Mouse (Mus musculus): ENCODE measurements around the gene Rpl11. TPM values are rescaled to one million over a fixed set of nuclear protein-coding genes. Genes with fewer than 3 reads are reported as not detected.
A peak's percentile ranks its signal among the peaks of the same experiment; 100 is the strongest.

Rpl11 gene
- polyA plus RNA-seq, 1 experiment: 466 TPM

- no peaks in the 10 kb centered on the region for H3K27me3 ChIP-seq (ENCODE audit: control insufficient read depth, insufficient read depth, low read length)
- 6% methylated on average over 8 of the region's 8 CpGs for WGBS
- peak overlapping the region; percentile 41 for H3K27ac ChIP-seq (ENCODE audit: control insufficient read depth, insufficient read depth, low read length)
- TF ChIP-seq POLR2A (IDR thresholded peaks at IDR 0.05; ENCODE audit: control insufficient read depth, extremely low read depth, insufficient read depth, low read length, poor library complexity): no peak
- H3K4me1 ChIP-seq (replicated peaks; ENCODE audit: control insufficient read depth, insufficient read depth, low read length): peaks cover 31% of the 10 kb centered on the region
- H3K4me3 ChIP-seq (ENCODE audit: control insufficient read depth, insufficient read depth, low read length): no peak overlapping the region
- no peaks in the 10 kb centered on the region for H3K36me3 ChIP-seq (ENCODE audit: control insufficient read depth, insufficient read depth, low read length)
- DNase-seq: no peak
Observed at GRCm38 (mm10) chr4:136030968-136031909, 22.0 kb downstream of the Rpl11 start.

GRCm38 (mm10) chr4:136028689-136029088 lies 24.5 kb downstream of the Rpl11 start:
- H3K27ac ChIP-seq (ENCODE audit: control insufficient read depth, insufficient read depth, low read length): peak overlapping the region; percentile 87
- 17% methylated on average over 5 of the region's 5 CpGs for WGBS
- H3K36me3 ChIP-seq (ENCODE audit: control insufficient read depth, insufficient read depth, low read length): no peaks in the 10 kb centered on the region
- no peak for TF ChIP-seq CTCF (IDR thresholded peaks at IDR 0.05; ENCODE audit: borderline replicate concordance, control insufficient read depth, extremely low read depth, insufficient read depth, low read length, poor library complexity)
- TF ChIP-seq POLR2A (IDR thresholded peaks at IDR 0.05; ENCODE audit: control insufficient read depth, extremely low read depth, insufficient read depth, low read length, poor library complexity): no peak
- peaks cover 31% of the 10 kb centered on the region for H3K4me1 ChIP-seq (replicated peaks; ENCODE audit: control insufficient read depth, insufficient read depth, low read length)
- no peak overlapping the region for H3K4me3 ChIP-seq (ENCODE audit: control insufficient read depth, insufficient read depth, low read length)
- DNase-seq: no peak
- no peaks in the 10 kb centered on the region for H3K27me3 ChIP-seq (ENCODE audit: control insufficient read depth, insufficient read depth, low read length)

- peak; percentile 40 for DNase-seq
- WGBS: 5% methylated on average over 19 of the region's 19 CpGs
- Histone ChIP-seq H3K4me1 (replicated peaks; ENCODE audit: control insufficient read depth, insufficient read depth, low read length) (peaks cover 31% of the 10 kb centered on the region), H3K36me3 (ENCODE audit: control insufficient read depth, insufficient read depth, low read length) (no peaks in the 10 kb centered on the region), H3K27me3 (ENCODE audit: control insufficient read depth, insufficient read depth, low read length) (no peaks in the 10 kb centered on the region), H3K27ac (ENCODE audit: control insufficient read depth, insufficient read depth, low read length) (peak overlapping the region; percentile 87), H3K4me3 (ENCODE audit: control insufficient read depth, insufficient read depth, low read length) (peak overlapping the region; percentile 58)
- TF ChIP-seq CTCF (IDR thresholded peaks at IDR 0.05; ENCODE audit: borderline replicate concordance, control insufficient read depth, extremely low read depth, insufficient read depth, low read length, poor library complexity) (no peak), POLR2A (IDR thresholded peaks at IDR 0.05; ENCODE audit: control insufficient read depth, extremely low read depth, insufficient read depth, low read length, poor library complexity) (no peak)
Observed at GRCm38 (mm10) chr4:136028132-136028564, 25.1 kb downstream of the Rpl11 start.

- Histone ChIP-seq H3K36me3 (ENCODE audit: control insufficient read depth, insufficient read depth, low read length) (no peaks in the 10 kb centered on the region), H3K27ac (ENCODE audit: control insufficient read depth, insufficient read depth, low read length) (peak overlapping the region; percentile 87), H3K4me3 (ENCODE audit: control insufficient read depth, insufficient read depth, low read length) (peak overlapping the region; percentile 58; the same call in 1 of the 2 replicates), H3K4me1 (replicated peaks; ENCODE audit: control insufficient read depth, insufficient read depth, low read length) (peaks cover 31% of the 10 kb centered on the region), H3K27me3 (ENCODE audit: control insufficient read depth, insufficient read depth, low read length) (no peaks in the 10 kb centered on the region)
- no peak for DNase-seq
- WGBS: 68% methylated on average over 8 of the region's 8 CpGs
- TF ChIP-seq POLR2A (IDR thresholded peaks at IDR 0.05; ENCODE audit: control insufficient read depth, extremely low read depth, insufficient read depth, low read length, poor library complexity): no peak
- TF ChIP-seq CTCF (IDR thresholded peaks at IDR 0.05; ENCODE audit: borderline replicate concordance, control insufficient read depth, extremely low read depth, insufficient read depth, low read length, poor library complexity): no peak
Observed at GRCm38 (mm10) chr4:136027416-136028131, 25.7 kb downstream of the Rpl11 start.

- TF ChIP-seq POLR2A (IDR thresholded peaks at IDR 0.05; ENCODE audit: control insufficient read depth, extremely low read depth, insufficient read depth, low read length, poor library complexity): no peak
- TF ChIP-seq CTCF (IDR thresholded peaks at IDR 0.05; ENCODE audit: borderline replicate concordance, control insufficient read depth, extremely low read depth, insufficient read depth, low read length, poor library complexity): no peak
- Histone ChIP-seq H3K27ac (ENCODE audit: control insufficient read depth, insufficient read depth, low read length) (no peak overlapping the region), H3K4me3 (ENCODE audit: control insufficient read depth, insufficient read depth, low read length) (no peak overlapping the region), H3K4me1 (replicated peaks; ENCODE audit: control insufficient read depth, insufficient read depth, low read length) (peaks cover 21% of the 10 kb centered on the region), H3K27me3 (ENCODE audit: control insufficient read depth, insufficient read depth, low read length) (no peaks in the 10 kb centered on the region), H3K36me3 (ENCODE audit: control insufficient read depth, insufficient read depth, low read length) (no peaks in the 10 kb centered on the region)
- 96% methylated on average over 1 of the region's 1 CpGs for WGBS
- no peak for DNase-seq
Observed at GRCm38 (mm10) chr4:136025350-136025749, 27.9 kb downstream of the Rpl11 start.

GRCm38 (mm10) chr4:136022924-136023323 lies 30.3 kb downstream of the Rpl11 start:
- Histone ChIP-seq H3K27ac (ENCODE audit: control insufficient read depth, insufficient read depth, low read length) (no peak overlapping the region), H3K27me3 (ENCODE audit: control insufficient read depth, insufficient read depth, low read length) (no peaks in the 10 kb centered on the region), H3K36me3 (ENCODE audit: control insufficient read depth, insufficient read depth, low read length) (no peaks in the 10 kb centered on the region), H3K4me1 (replicated peaks; ENCODE audit: control insufficient read depth, insufficient read depth, low read length) (peaks cover 12% of the 10 kb centered on the region), H3K4me3 (ENCODE audit: control insufficient read depth, insufficient read depth, low read length) (no peak overlapping the region)
- WGBS: 100% methylated on average over 9 of the region's 9 CpGs
- no peak for DNase-seq
- TF ChIP-seq CTCF (IDR thresholded peaks at IDR 0.05; ENCODE audit: borderline replicate concordance, control insufficient read depth, extremely low read depth, insufficient read depth, low read length, poor library complexity) (no peak), POLR2A (IDR thresholded peaks at IDR 0.05; ENCODE audit: control insufficient read depth, extremely low read depth, insufficient read depth, low read length, poor library complexity) (no peak)
